In the genomic region with DNA sequence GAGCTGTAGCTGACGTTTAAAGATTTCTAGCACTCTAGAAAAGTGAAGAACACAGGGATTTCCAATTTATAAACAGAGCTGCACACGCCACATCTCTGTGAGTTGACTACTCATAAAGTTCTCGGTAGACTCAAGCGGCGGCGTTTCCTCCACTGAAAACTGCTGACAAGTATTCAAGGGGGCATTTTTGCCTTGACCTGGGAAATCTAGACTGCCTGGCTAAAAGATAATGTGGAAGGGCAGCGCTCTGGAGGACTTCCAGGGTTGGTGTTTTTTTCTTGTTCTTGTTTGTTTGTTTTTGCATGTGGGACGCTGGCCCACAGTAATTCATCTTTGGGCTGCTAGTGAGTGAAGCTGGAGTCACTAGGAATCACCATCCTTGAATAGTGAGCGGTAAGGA, we compare ENCODE assay signal across 8 mouse cellular contexts. TPM values are rescaled to one million over a fixed set of nuclear protein-coding genes. Genes with fewer than 3 reads are reported as not detected.
DNase-seq lines count a peak whose midpoint lies in the region; ATAC-seq and TF ChIP-seq lines count a peak whose summit lies in the region.

No protein-coding gene starts in this region.

- intact Hi-C loops in heart, postnatal 25 days (cut with DNase I), result no loop called here

- H3K9me3 ChIP-seq in heart, embryonic 14.5 days (ENCODE audit: control insufficient read depth, low read length), result no peaks in the 10 kb centered on the region
- no peaks in the 10 kb centered on the region for H3K9me3 ChIP-seq in embryonic facial prominence, embryonic 10.5 days
- H3K9me3 ChIP-seq in midbrain, embryonic 12.5 days, result no peaks in the 10 kb centered on the region

- no peak for DNase-seq in heart, postnatal 25 days (ENCODE audit: low spot score)
- no peak for DNase-seq in embryonic facial prominence, embryonic 10.5 days (ENCODE audit: low spot score)
- DNase-seq in kidney, adult 2 months, result peak; percentile 67
- DNase-seq in gastrocnemius, adult 18-20 months (ENCODE audit: low spot score), result no peak
- DNase-seq in thymus, adult 18-20 months, result no peak

- H3K9ac ChIP-seq in heart, embryonic 14.5 days (ENCODE audit: low read length), result peak overlapping the region; percentile 75; the same call in 1 of the 2 replicates
- no peak overlapping the region for H3K9ac ChIP-seq in midbrain, embryonic 12.5 days (replicated peaks)

- peak overlapping the region; percentile 92 for H3K4me2 ChIP-seq in heart, embryonic 14.5 days (ENCODE audit: low read length)
- H3K4me2 ChIP-seq in midbrain, embryonic 12.5 days (replicated peaks), result peak overlapping the region; percentile 99; the same call in 1 of the 2 replicates

- WGBS in heart, embryonic 14.5 days, result 22% methylated on average over 9 of the region's 9 CpGs
- WGBS in embryonic facial prominence, embryonic 10.5 days, result 33% methylated on average over 9 of the region's 9 CpGs
- WGBS in kidney, adult 2 months, result 6% methylated on average over 9 of the region's 9 CpGs
- WGBS in midbrain, embryonic 12.5 days, result 41% methylated on average over 9 of the region's 9 CpGs

- H3K27me3 ChIP-seq in heart, embryonic 14.5 days (ENCODE audit: control insufficient read depth, insufficient read depth, low read length), result peaks cover 22% of the 10 kb centered on the region
- H3K27me3 ChIP-seq in embryonic facial prominence, embryonic 10.5 days (replicated peaks; ENCODE audit: low read depth, poor library complexity, severe bottlenecking), result peaks cover 72% of the 10 kb centered on the region
- no peaks in the 10 kb centered on the region for H3K27me3 ChIP-seq in kidney, adult 2 months (replicated peaks; ENCODE audit: control insufficient read depth, insufficient read depth, low read length)
- peaks cover 73% of the 10 kb centered on the region for H3K27me3 ChIP-seq in midbrain, embryonic 12.5 days

- peak overlapping the region in 1 of 2 experiments; percentile 79; a peak in 2 of 4 replicates for H3K4me3 ChIP-seq in heart, embryonic 14.5 days (ENCODE audit: control insufficient read depth in 1 of 2, insufficient read depth in 1 of 2, low read depth in 1 of 2, low read length in 2 of 2)
- peak overlapping the region; percentile 82 for H3K4me3 ChIP-seq in embryonic facial prominence, embryonic 10.5 days
- peak overlapping the region; percentile 75 for H3K4me3 ChIP-seq in kidney, adult 2 months (ENCODE audit: insufficient read depth, low read depth, low read length)
- H3K4me3 ChIP-seq in midbrain, embryonic 12.5 days, result peak overlapping the region; percentile 76

- peaks cover 5 to 13% of the 10 kb centered on the region in 2 experiments for H3K4me1 ChIP-seq in heart, embryonic 14.5 days (ENCODE audit: control insufficient read depth in 2 of 2, insufficient read depth in 2 of 2, low read length in 2 of 2)
- H3K4me1 ChIP-seq in embryonic facial prominence, embryonic 10.5 days, result peaks cover 10% of the 10 kb centered on the region
- peaks cover 16% of the 10 kb centered on the region; the same call in 1 of the 2 replicates for H3K4me1 ChIP-seq in kidney, adult 2 months (ENCODE audit: control insufficient read depth, insufficient read depth, low read length)
- H3K4me1 ChIP-seq in midbrain, embryonic 12.5 days, result peaks cover 7% of the 10 kb centered on the region

- ATAC-seq in heart, embryonic 14.5 days (ENCODE audit: insufficient number of reproducible peaks, insufficient read depth, low FRiP score, low read depth), result no peak
- no peak for ATAC-seq in midbrain, embryonic 12.5 days (ENCODE audit: low FRiP score, low read depth)
- ATAC-seq in monocyte, adult 5-6 weeks (replicated peaks; ENCODE audit: insufficient number of reproducible peaks, low FRiP score, low TSS enrichment, poor library complexity, severe bottlenecking), result no peak

- no peak overlapping the region for H3K27ac ChIP-seq in heart, embryonic 14.5 days (replicated peaks in 1 of 2; ENCODE audit: control insufficient read depth in 1 of 2, insufficient read depth in 1 of 2, low read depth in 2 of 2, low read length in 2 of 2)
- no peak overlapping the region for H3K27ac ChIP-seq in embryonic facial prominence, embryonic 10.5 days (replicated peaks)
- H3K27ac ChIP-seq in kidney, adult 2 months (ENCODE audit: insufficient read depth, low read depth, low read length), result peak overlapping the region; percentile 77
- H3K27ac ChIP-seq in midbrain, embryonic 12.5 days (replicated peaks), result no peak overlapping the region

- H3K36me3 ChIP-seq in heart, embryonic 14.5 days (ENCODE audit: control insufficient read depth, insufficient read depth, low read length), result no peaks in the 10 kb centered on the region
- no peaks in the 10 kb centered on the region for H3K36me3 ChIP-seq in embryonic facial prominence, embryonic 10.5 days (replicated peaks)
- H3K36me3 ChIP-seq in kidney, adult 2 months (ENCODE audit: control insufficient read depth, insufficient read depth, low read length), result no peaks in the 10 kb centered on the region
- no peaks in the 10 kb centered on the region for H3K36me3 ChIP-seq in midbrain, embryonic 12.5 days

- TF ChIP-seq CTCF in kidney, adult 2 months (conservative IDR thresholded peaks at IDR 0.05; ENCODE audit: insufficient read depth, insufficient read length, low read depth, low read length), result no peak

- no peak for TF ChIP-seq POLR2A in kidney, adult 2 months (IDR thresholded peaks at IDR 0.05; ENCODE audit: low read depth, low read length)

RNA-seq across cellular contexts. Expression of a gene that starts 0.8 kb away (rescaled TPM):
- 2.9 and 4.6 TPM in 2 replicates for polyA plus RNA-seq in heart, embryonic 14.5 days (2014; fragmentation: Nextera tagmentation; extraction: Ambion mirVana)
- 10 to 100 TPM; 15.8 to 21.7 TPM for total RNA-seq in heart, postnatal 25 days (2021)
- polyA plus RNA-seq in embryonic facial prominence, embryonic 10.5 days (2016; fragmentation: Nextera tagmentation; extraction: Ambion mirVana), result 1.3 and 2.3 TPM in 2 replicates
- 17.8 and 18.4 TPM in 2 replicates for polyA plus RNA-seq in kidney, adult 2 months (2012; rRNA removed)
- polyA plus RNA-seq in midbrain, embryonic 12.5 days (2016; fragmentation: Nextera tagmentation; extraction: Ambion mirVana), result 0.73 and 1.3 TPM in 2 replicates
- 1 to 10 TPM; 1.5 to 2.1 TPM for total RNA-seq in gastrocnemius, adult 18-20 months (2021)
- total RNA-seq in monocyte, adult 5-6 weeks (2017), result 92.8 to 147 TPM (median 110 TPM) in 3 replicates

RNA-seq across cellular contexts. Expression of a gene that starts 38.7 kb away (rescaled TPM):
- 16.4 and 16.5 TPM in 2 replicates for polyA plus RNA-seq in heart, embryonic 14.5 days (2014; fragmentation: Nextera tagmentation; extraction: Ambion mirVana)
- total RNA-seq in heart, postnatal 25 days (2021), result 10 to 100 TPM in 1 of 2 experiments, 1 to 10 TPM in 1; 7.8 to 10.2 TPM
- polyA plus RNA-seq in embryonic facial prominence, embryonic 10.5 days (2016; fragmentation: Nextera tagmentation; extraction: Ambion mirVana), result 23.6 and 24.4 TPM in 2 replicates
- 2.2 and 3.5 TPM in 2 replicates for polyA plus RNA-seq in kidney, adult 2 months (2012; rRNA removed)
- polyA plus RNA-seq in midbrain, embryonic 12.5 days (2016; fragmentation: Nextera tagmentation; extraction: Ambion mirVana), result 20.0 and 22.8 TPM in 2 replicates
- 10 to 100 TPM; 16.4 to 17.7 TPM for total RNA-seq in gastrocnemius, adult 18-20 months (2021)
- total RNA-seq in monocyte, adult 5-6 weeks (2017), result 10.2 to 30.6 TPM (median 17.2 TPM) in 3 replicates
